Mouse (Mus musculus) erythroblast, embryonic 14.5 days (primary cell): ENCODE results near the gene Thsd4. TPM values are rescaled to one million over a fixed set of nuclear protein-coding genes. Genes with fewer than 3 reads are reported as not detected.

Experiments used
- H3K27me3 ChIP-seq: 2 replicates; pipeline ENCODE4 v1.6.1; 2012; ENCODE audit warnings: inconsistent platforms; ENCODE audit not compliant: control insufficient read depth
- H3K36me3 ChIP-seq: 2 replicates; pipeline ENCODE4 v1.6.1; 2012; ENCODE audit warnings: mild to moderate bottlenecking, inconsistent platforms; ENCODE audit not compliant: control insufficient read depth
- H3K4me1 ChIP-seq: 2 replicates; pipeline ENCODE4 v1.6.1; 2012; ENCODE audit warnings: inconsistent platforms; ENCODE audit not compliant: control insufficient read depth
- H3K4me3 ChIP-seq: replicated peaks from 2 replicates; pipeline ENCODE3; 2012; ENCODE audit warnings: moderate library complexity, mild to moderate bottlenecking, inconsistent platforms
- H3K9me3 ChIP-seq: 2 replicates; pipeline ENCODE4 v1.6.1; 2012; ENCODE audit warnings: low read length, inconsistent platforms, mixed read lengths; ENCODE audit not compliant: control insufficient read depth
- GATA1 ChIP-seq: IDR thresholded peaks from 2 replicates; pipeline ENCODE4 v1.6.1; 2012; ENCODE audit warnings: low read length, inconsistent platforms, mixed read lengths
- TAL1 ChIP-seq: IDR thresholded peaks from 3 replicates; pipeline ENCODE4 v1.6.1; 2012; ENCODE audit warnings: low read length, inconsistent platforms, mixed read lengths
- polyA plus RNA-seq: library from polyadenylated mRNA; stranded (reverse); fragments of >175 nt; gene quantifications from 2 replicates; pipeline ENCODE4 v1.2.3, GENCODE M21; 2012

The Thsd4 gene
- polyA plus RNA-seq, 1 experiment = 0.01 TPM

DNA sequence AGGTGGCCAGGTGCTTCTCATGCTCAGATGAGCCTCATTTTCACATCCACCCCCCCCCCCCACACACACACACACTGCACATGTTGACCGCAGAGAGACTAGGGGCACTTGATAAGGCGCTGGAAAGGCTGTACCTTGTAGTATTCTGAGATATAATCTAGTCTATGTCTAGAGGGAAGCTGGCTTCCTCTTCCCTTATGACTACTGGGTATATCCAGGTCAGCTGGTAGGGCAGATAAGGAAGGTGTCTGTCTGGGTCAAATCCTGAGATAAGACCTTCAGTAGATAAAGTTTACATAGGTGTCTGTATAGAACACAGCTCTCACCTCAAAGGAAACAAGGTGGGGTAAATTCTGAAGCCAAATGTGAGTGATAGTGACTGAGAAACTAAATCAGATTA is 24.3 kb upstream of the Thsd4 start:
- Histone ChIP-seq H3K36me3 (no peaks in the 10 kb centered on the region), H3K4me3 (no peak overlapping the region), H3K27me3 (no peaks in the 10 kb centered on the region), H3K4me1 (peaks cover 12% of the 10 kb centered on the region), H3K9me3 (no peaks in the 10 kb centered on the region)
- no peak for TF ChIP-seq TAL1

DNA sequence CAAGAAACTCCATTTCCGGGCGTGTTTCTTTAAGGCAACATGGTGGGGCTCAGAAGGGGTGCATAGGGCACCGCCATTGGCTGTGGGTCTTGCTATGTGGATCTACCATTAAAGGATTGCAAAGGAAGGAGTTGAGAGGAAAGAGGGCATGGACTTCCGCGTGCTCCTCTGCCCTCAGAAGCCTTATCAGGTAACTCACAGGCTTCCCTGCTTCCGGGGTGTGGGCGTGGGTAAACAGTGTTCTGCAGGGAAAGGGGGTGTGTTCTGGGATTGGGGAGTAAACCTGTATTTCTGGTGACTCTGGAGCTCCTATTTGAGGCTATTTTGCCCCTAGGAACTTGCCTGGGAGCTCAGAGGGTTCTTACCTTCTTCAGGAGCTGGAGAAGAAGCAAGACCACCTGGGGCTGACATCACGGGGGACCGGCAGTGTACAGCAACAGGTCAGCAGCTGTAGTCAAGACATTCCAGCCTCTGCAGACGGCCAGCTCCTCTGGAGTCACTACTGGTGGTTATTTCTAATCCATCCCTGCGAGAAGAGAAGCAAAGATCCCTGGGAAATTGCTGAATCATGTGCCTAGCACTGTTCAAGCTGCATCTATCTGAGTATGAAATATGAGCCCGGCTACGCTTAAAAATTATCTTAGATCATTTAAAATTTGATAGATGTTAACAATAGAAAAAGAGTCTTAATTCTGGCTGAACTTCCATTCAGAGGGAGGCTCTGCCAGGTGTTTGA is 23.7 kb upstream of the Thsd4 start:
- Histone ChIP-seq H3K27me3 (no peaks in the 10 kb centered on the region), H3K9me3 (no peaks in the 10 kb centered on the region), H3K36me3 (no peaks in the 10 kb centered on the region), H3K4me1 (peaks cover 12% of the 10 kb centered on the region), H3K4me3 (no peak overlapping the region)
- TF ChIP-seq TAL1 (no peak), GATA1 (no peak)

DNA sequence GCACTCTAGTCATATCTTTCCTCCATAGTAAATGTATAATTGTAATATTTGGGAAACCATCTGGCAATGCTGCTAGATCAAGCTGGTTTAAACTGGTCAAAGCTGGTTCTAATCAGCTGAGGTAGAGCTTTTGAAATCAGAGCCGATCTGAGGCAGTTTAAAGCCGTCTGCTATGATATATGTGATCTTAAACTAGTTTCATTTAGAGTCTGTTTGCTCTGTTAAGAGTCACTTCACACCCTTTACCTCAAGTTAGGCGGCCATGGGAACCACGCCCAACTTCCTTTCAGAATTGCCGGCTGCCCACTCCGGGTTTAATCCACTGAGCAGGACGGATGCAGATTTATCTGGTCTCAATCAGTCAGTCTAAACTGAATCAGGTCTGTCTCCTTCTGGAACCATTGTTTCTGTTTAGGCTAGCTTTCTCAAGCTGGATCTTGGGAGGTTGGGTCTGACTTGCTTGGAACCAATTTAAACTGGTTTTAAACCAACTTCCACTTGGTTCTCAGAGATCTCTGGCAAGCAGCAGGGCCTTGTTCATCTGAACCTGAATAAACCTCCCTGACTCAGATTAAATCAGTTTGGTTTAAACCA is 21.7 kb upstream of the Thsd4 start:
- H3K27me3 ChIP-seq = no peaks in the 10 kb centered on the region
- H3K4me3 ChIP-seq = no peak overlapping the region
- H3K36me3 ChIP-seq = no peaks in the 10 kb centered on the region
- TF ChIP-seq TAL1 (no peak), GATA1 (no peak)
- H3K4me1 ChIP-seq = peaks cover 12% of the 10 kb centered on the region
- H3K9me3 ChIP-seq = peaks cover 14% of the 10 kb centered on the region

DNA sequence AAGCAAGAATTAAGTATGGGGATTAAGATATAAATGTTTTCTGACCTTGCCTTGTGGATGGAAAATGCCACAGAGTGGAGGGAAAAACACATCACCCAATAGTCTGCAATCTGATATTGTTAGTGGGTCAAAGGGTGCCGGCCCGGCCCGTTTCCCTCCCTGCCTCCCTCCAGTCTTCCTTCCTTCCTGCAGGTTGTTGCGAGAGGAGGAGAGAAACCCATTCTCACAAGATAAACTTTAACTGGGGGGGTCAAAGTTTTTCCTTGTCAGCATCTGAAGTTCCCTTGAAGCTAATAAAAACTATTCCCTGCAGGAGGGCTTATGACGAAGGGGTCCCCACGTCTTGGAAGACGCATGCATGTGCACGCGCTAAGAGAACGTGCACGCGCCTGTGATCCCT is 8.5 kb upstream of the Thsd4 start:
- no peaks in the 10 kb centered on the region for H3K9me3 ChIP-seq
- H3K27me3 ChIP-seq = no peaks in the 10 kb centered on the region
- H3K4me1 ChIP-seq = no peaks in the 10 kb centered on the region
- TF ChIP-seq TAL1 = no peak
- no peak for TF ChIP-seq GATA1
- no peaks in the 10 kb centered on the region for H3K36me3 ChIP-seq
- H3K4me3 ChIP-seq = no peak overlapping the region

DNA sequence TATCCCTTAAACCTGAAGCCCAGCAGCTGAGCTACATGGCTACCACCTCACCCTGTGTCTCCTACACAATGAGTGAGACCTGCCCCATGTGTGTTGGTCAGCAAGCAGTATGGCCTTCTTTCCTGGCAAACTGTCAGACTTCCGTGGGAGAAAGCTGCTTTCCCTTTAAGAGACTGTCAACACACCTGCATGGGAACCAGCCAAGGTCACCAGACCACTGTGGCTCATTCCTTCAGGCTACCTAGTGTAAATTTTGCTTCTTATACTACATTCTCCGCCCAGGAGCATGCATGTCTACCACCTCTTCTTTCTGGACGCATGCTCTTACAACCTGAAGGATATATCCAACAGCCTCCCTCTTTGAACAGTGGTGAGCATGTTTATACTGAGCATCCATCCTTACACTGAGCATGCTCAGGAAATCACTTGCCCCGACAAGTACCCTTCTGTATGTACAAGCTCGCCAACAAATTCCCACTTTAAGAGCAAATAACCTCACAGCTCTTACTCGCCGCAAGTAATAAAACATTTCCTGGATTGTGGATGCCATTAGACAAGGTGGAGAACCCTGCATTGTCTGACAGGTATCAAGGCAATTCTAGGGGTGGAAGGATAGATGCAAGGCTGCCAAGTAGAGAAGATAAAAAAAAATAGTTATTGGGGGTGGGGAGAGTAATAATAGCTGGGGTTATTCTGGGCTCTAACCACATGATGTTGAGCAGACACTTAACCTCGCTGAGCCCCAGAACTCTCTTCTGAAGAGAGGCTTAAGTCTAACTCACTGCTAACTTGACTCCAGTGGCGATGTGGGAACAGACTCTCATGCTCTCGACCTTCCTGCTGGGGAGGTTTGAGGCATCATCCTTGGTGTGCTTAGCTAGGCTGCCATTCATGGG is 7.8 kb upstream of the Thsd4 start:
- no peaks in the 10 kb centered on the region for H3K9me3 ChIP-seq
- no peaks in the 10 kb centered on the region for H3K4me1 ChIP-seq
- no peaks in the 10 kb centered on the region for H3K36me3 ChIP-seq
- no peaks in the 10 kb centered on the region for H3K27me3 ChIP-seq
- TF ChIP-seq TAL1 = no peak
- no peak for TF ChIP-seq GATA1
- H3K4me3 ChIP-seq = no peak overlapping the region

DNA sequence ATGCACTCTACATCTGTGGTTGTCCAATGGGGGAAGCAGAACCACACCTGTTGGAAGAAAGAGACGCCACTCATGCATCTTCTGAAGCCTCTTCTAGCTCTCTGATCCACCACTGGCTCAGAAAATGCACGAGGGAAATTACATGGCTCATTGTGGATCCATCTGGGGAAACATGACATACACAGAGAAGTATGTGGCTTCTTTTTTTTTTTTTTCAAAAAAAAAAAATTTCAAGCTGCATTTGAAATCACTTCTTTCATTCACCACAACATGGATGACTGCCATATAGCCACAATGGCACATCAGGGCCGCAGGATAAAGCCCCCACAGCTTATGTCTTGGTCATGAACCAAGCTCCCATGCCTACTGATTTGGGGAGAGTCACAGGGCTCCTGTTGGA is 6.4 kb upstream of the Thsd4 start:
- Histone ChIP-seq H3K4me3 (no peak overlapping the region), H3K27me3 (no peaks in the 10 kb centered on the region), H3K36me3 (no peaks in the 10 kb centered on the region), H3K4me1 (no peaks in the 10 kb centered on the region), H3K9me3 (no peaks in the 10 kb centered on the region)
- TF ChIP-seq GATA1 (no peak), TAL1 (no peak)

DNA sequence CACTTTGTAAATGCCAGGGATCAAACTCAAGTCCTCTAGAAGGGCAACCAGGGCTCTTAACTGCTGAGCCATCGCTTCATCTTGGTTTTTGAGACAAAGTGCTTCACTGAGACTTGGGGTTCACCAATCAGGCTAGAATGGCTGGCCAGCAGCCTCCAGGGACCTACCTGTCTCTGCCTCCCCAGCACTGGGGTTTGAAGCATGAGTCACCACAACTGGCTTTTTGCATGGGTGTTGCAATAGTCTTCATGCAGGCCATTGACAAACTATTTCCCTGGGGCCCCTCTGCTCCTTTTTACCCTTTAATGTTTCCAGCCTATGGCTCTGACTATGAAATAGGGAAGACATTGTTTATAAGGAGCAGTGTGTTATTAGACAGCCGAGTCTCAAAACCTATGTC is 6.0 kb upstream of the Thsd4 start:
- no peaks in the 10 kb centered on the region for H3K27me3 ChIP-seq
- no peaks in the 10 kb centered on the region for H3K4me1 ChIP-seq
- H3K9me3 ChIP-seq = no peaks in the 10 kb centered on the region
- TF ChIP-seq TAL1 (no peak), GATA1 (no peak)
- H3K36me3 ChIP-seq = no peaks in the 10 kb centered on the region
- no peak overlapping the region for H3K4me3 ChIP-seq

DNA sequence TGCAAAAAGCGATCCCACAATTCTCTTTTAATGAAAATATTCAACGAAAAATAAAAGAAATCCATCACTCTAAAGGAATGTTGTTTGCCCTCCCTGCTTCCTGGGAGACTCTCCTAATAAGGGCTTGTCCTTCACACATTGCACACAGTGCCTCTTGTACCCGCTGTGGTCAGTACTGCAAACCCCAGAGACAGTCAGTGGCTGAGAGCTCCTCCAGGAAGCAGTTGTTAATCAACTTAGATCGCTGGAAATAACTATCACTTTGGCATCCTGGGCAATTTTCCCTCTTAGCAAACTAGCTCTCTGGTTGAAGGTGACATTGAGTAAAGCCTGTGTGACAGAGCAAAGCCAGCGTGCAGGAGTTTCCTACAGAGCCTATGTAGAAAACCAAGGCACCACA is 5.2 kb upstream of the Thsd4 start:
- Histone ChIP-seq H3K9me3 (no peaks in the 10 kb centered on the region), H3K36me3 (no peaks in the 10 kb centered on the region), H3K4me1 (no peaks in the 10 kb centered on the region), H3K4me3 (no peak overlapping the region), H3K27me3 (peaks cover 7% of the 10 kb centered on the region)
- TF ChIP-seq TAL1 (no peak), GATA1 (no peak)

DNA sequence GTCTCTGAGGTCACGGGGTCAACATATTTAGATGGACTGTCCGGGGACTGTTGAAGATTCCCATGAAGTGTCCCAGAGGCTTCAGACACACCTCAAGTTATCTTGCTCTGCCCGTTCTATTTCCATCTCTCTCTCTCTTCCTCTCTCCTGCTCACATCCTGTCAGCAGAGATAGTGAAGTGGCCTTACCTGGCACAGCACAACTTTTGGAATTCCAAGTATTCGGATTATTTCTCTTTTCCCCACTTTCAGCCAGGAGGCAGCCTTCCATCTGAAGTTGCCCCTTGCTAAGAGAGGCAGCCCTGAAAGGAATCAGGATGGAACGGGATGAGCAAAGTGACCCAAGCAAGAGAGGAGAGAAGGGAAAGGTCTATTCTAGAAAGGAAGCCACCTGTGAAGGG is 4.3 kb upstream of the Thsd4 start:
- Histone ChIP-seq H3K9me3 (no peaks in the 10 kb centered on the region), H3K4me3 (no peak overlapping the region)
- no peak for TF ChIP-seq GATA1
- no peak for TF ChIP-seq TAL1

More for the DNA sequence above, 4.3 kb upstream of the Thsd4 start:
- Histone ChIP-seq H3K27me3 (peaks cover 15% of the 10 kb centered on the region), H3K4me1 (no peaks in the 10 kb centered on the region), H3K36me3 (no peaks in the 10 kb centered on the region)
